Mouse (Mus musculus): Measurements from ENCODE around the gene Aspdh. TPM values are rescaled to one million over a fixed set of nuclear protein-coding genes. Genes with fewer than 3 reads are reported as not detected.

Gene Aspdh
- polyA plus RNA-seq, 1 experiment from 2014 or later = 0.28 TPM

DNA sequence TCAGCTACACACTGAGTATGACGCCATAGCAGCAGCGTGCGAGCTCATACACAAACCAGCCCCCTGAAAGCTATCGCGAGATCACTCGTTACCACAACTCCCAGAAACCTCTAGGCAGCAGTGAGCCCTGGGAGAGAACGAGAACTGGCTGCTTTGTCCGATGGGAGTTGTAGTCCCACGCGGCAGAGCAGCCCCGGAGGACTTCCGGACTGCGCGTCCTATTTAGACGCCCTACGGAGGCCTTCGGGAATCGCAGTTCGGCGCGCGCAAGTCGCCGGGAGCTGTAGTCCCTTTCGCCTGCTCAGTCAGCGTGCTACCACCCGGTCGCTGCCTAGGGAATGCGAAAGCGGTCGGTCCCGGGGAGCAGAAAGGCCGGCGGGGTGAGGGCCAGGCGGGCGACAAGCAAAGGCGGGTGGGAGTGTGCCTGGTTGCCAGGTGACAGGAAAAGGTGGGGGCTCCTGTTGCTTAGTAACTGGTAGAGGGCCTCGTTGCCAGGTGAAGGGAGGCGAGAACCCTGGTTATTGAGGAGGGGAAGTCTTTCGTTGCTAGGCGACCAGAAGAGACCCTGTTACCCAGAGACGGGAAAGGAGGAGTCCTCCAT, 2.7 kb downstream of the Aspdh start, which contains the start of gene Josd2:
TSS of gene Josd2 (plus strand) at position 170 of the 601 bp plus-strand sequence.
- H3K4me1 ChIP-seq (ENCODE audit: insufficient read depth) = peaks cover 18% of the 10 kb centered on the region
- no peaks in the 10 kb centered on the region for H3K9me3 ChIP-seq (ENCODE audit: low read depth, low read length)
- H3K4me2 ChIP-seq = peak within 1 kb of the TSS; percentile 69
- peak; percentile 94 for ATAC-seq (ENCODE audit: insufficient read depth)
- no peaks in the 10 kb centered on the region for H3K36me3 ChIP-seq (ENCODE audit: insufficient read depth)
- peak; percentile 99 for DNase-seq
- under 1% methylated on average over 42 of the region's 42 CpGs for WGBS
- peak within 1 kb of the TSS; percentile 58 for H3K4me3 ChIP-seq (ENCODE audit: low read depth, low read length)
- H3K9ac ChIP-seq = peak within 1 kb of the TSS; percentile 59
- TF ChIP-seq CTCF (IDR thresholded peaks at IDR 0.05; ENCODE audit: low read depth) = no peak
- H3K27me3 ChIP-seq (ENCODE audit: insufficient read depth, low read length) = peaks cover 17% of the 10 kb centered on the region
- peak within 1 kb of the TSS; percentile 66 for H3K27ac ChIP-seq (ENCODE audit: low read depth)

GRCm38 (mm10) chr7:44468644-44469285, 3.6 kb downstream of the Aspdh start:
- Histone ChIP-seq H3K27me3 (ENCODE audit: insufficient read depth, low read length) (peaks cover 9% of the 10 kb centered on the region; the same call in 1 of the 2 replicates), H3K9me3 (ENCODE audit: low read depth, low read length) (no peaks in the 10 kb centered on the region), H3K4me3 (ENCODE audit: low read depth, low read length) (peak overlapping the region; percentile 58), H3K4me1 (ENCODE audit: insufficient read depth) (peaks cover 23% of the 10 kb centered on the region), H3K4me2 (peak overlapping the region; percentile 69), H3K36me3 (ENCODE audit: insufficient read depth) (no peaks in the 10 kb centered on the region), H3K27ac (ENCODE audit: low read depth) (peak overlapping the region; percentile 66; the same call in 1 of the 2 replicates), H3K9ac (peak overlapping the region; percentile 59)
- ATAC-seq (ENCODE audit: insufficient read depth) = no peak
- 48% methylated on average over 15 of the region's 15 CpGs for WGBS
- no peak for TF ChIP-seq CTCF (IDR thresholded peaks at IDR 0.05; ENCODE audit: low read depth)
- DNase-seq = no peak

GRCm38 (mm10) chr7:44469677-44470675, 4.8 kb downstream of the Aspdh start:
- no peak overlapping the region for H3K9ac ChIP-seq
- no peaks in the 10 kb centered on the region for H3K9me3 ChIP-seq (ENCODE audit: low read depth, low read length)
- WGBS = 79% methylated on average over 16 of the region's 16 CpGs
- H3K4me3 ChIP-seq (ENCODE audit: low read depth, low read length) = no peak overlapping the region
- no peaks in the 10 kb centered on the region for H3K36me3 ChIP-seq (ENCODE audit: insufficient read depth)
- ATAC-seq (ENCODE audit: insufficient read depth) (no peak), DNase-seq (no peak)
- peaks cover 23% of the 10 kb centered on the region for H3K4me1 ChIP-seq (ENCODE audit: insufficient read depth)
- peak overlapping the region; percentile 69; the same call in 1 of the 2 replicates for H3K4me2 ChIP-seq
- no peaks in the 10 kb centered on the region for H3K27me3 ChIP-seq (ENCODE audit: insufficient read depth, low read length)
- H3K27ac ChIP-seq (ENCODE audit: low read depth) = no peak overlapping the region; the same call in 1 of the 2 replicates
- TF ChIP-seq CTCF (IDR thresholded peaks at IDR 0.05; ENCODE audit: low read depth) = no peak

GRCm38 (mm10) chr7:44470696-44471612, 5.8 kb downstream of the Aspdh start:
- no peaks in the 10 kb centered on the region for H3K9me3 ChIP-seq (ENCODE audit: low read depth, low read length)
- no peak for ATAC-seq (ENCODE audit: insufficient read depth)
- peak overlapping the region; percentile 82 for H3K27ac ChIP-seq (ENCODE audit: low read depth)
- no peak overlapping the region for H3K4me3 ChIP-seq (ENCODE audit: low read depth, low read length)
- H3K4me2 ChIP-seq = no peak overlapping the region
- TF ChIP-seq CTCF (IDR thresholded peaks at IDR 0.05; ENCODE audit: low read depth) = no peak
- WGBS = 65% methylated on average over 16 of the region's 16 CpGs
- H3K9ac ChIP-seq = no peak overlapping the region
- DNase-seq = peak; percentile 47
- no peaks in the 10 kb centered on the region for H3K27me3 ChIP-seq (ENCODE audit: insufficient read depth, low read length)
- H3K36me3 ChIP-seq (ENCODE audit: insufficient read depth) = no peaks in the 10 kb centered on the region
- peaks cover 23% of the 10 kb centered on the region for H3K4me1 ChIP-seq (ENCODE audit: insufficient read depth)

DNA sequence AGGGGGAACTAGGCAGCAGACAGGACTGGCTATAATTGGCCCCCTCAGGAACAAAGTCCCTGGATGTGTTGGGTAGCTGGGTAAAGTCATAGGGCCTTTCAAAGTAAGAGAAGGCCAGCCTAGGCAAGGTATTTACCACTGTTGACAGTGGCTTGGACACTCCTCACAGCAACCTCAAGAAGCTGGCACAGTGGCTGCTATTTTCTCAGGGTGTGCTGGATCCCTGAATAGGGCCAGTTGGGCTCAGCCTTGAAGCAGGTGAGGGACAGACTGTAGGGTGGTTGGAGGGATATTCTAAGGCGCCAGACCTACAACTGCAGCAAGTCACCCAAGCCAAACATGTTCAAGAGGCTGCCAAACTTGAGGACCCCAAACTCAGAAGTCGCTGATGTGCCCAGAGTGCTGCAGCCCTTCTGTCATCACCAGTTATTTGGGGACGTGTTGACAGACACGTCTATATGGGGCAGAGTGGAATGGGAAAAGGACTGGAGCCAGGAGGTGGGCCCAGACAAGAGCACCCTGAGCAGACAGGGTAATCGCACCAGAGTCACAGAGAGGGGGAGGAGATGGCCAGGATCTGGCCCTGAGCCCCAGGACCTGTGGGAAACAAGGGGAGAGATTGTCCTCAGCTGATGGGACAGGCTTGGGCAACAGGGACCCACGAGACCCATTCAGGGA, 6.8 kb downstream of the Aspdh start:
- TF ChIP-seq CTCF (IDR thresholded peaks at IDR 0.05; ENCODE audit: low read depth) = no peak
- H3K4me3 ChIP-seq (ENCODE audit: low read depth, low read length) = no peak overlapping the region
- peak overlapping the region; percentile 31; the same call in 1 of the 2 replicates for H3K4me2 ChIP-seq
- peaks cover 23% of the 10 kb centered on the region for H3K4me1 ChIP-seq (ENCODE audit: insufficient read depth)
- 12% methylated on average over 6 of the region's 6 CpGs for WGBS
- H3K36me3 ChIP-seq (ENCODE audit: insufficient read depth) = no peaks in the 10 kb centered on the region
- ATAC-seq (ENCODE audit: insufficient read depth) (peak; percentile 51), DNase-seq (peak; percentile 77)
- peak overlapping the region; percentile 82 for H3K27ac ChIP-seq (ENCODE audit: low read depth)
- H3K27me3 ChIP-seq (ENCODE audit: insufficient read depth, low read length) = peaks cover 1% of the 10 kb centered on the region; the same call in 1 of the 2 replicates
- H3K9me3 ChIP-seq (ENCODE audit: low read depth, low read length) = no peaks in the 10 kb centered on the region
- H3K9ac ChIP-seq = no peak overlapping the region
